In genomic region chr15:95805022-95805471, GRCm38 (mm10) we compare ENCODE assay signal across 10 mouse cellular contexts. TPM values are rescaled to one million over a fixed set of nuclear protein-coding genes. Genes with fewer than 3 reads are reported as not detected.
DNase-seq lines count a peak whose midpoint lies in the region; ATAC-seq and TF ChIP-seq lines count a peak whose summit lies in the region.
"Had no signal": no experiment of that assay in that cellular context is flagged by ENCODE, and none has a peak within 500 bp of the region (broad histone marks: within the 10 kb centered on the region; RNA-seq: fewer than 3 reads in every experiment).

No protein-coding gene starts in this region.

- peak; percentile 30 for DNase-seq in neural tube, embryonic 11.5 days (ENCODE audit: low spot score)
- DNase-seq in cerebellum, adult 11 months, result no peak
- no peak for DNase-seq in liver, postnatal 0 days
- no peak for DNase-seq in left cerebral cortex, postnatal 36 days (ENCODE audit: low spot score in 2 of 2)
- DNase-seq: cerebellum, adult 2 months; liver had no signal

- TF ChIP-seq CTCF in intestine, postnatal 0 days (IDR thresholded peaks at IDR 0.05; ENCODE audit: low read depth), result no peak
- no peak for TF ChIP-seq CTCF in liver, postnatal 0 days (IDR thresholded peaks at IDR 0.05; ENCODE audit: low read depth)

- 47% methylated on average over 5 of the region's 5 CpGs for WGBS in neural tube, embryonic 11.5 days
- 62% methylated on average over 5 of the region's 5 CpGs for WGBS in neural tube, embryonic 15.5 days
- 41% methylated on average over 5 of the region's 5 CpGs for WGBS in intestine, postnatal 0 days
- 61% methylated on average over 5 of the region's 5 CpGs for WGBS in stomach, embryonic 15.5 days
- 72% methylated on average over 5 of the region's 5 CpGs for WGBS in liver, postnatal 0 days (ENCODE audit: insufficient replicate concordance)

- no peaks in the 10 kb centered on the region for H3K27me3 ChIP-seq in neural tube, embryonic 11.5 days (ENCODE audit: control insufficient read depth, insufficient read depth, low read length)
- H3K27me3 ChIP-seq in neural tube, embryonic 15.5 days (replicated peaks), result no peaks in the 10 kb centered on the region
- H3K27me3 ChIP-seq in intestine, postnatal 0 days (replicated peaks; ENCODE audit: control insufficient read depth, insufficient read depth, low read length), result no peaks in the 10 kb centered on the region
- H3K27me3 ChIP-seq in stomach, embryonic 15.5 days (replicated peaks), result no peaks in the 10 kb centered on the region
- no peaks in the 10 kb centered on the region for H3K27me3 ChIP-seq in liver, postnatal 0 days (ENCODE audit: insufficient read depth, low read length)

- ATAC-seq in neural tube, embryonic 11.5 days (ENCODE audit: insufficient read depth, low FRiP score, low TSS enrichment), result no peak
- ATAC-seq in neural tube, embryonic 15.5 days (ENCODE audit: low FRiP score), result no peak
- ATAC-seq in intestine, postnatal 0 days, result peak; percentile 39; the same call in 1 of the 2 replicates
- no peak for ATAC-seq in stomach, embryonic 15.5 days (ENCODE audit: insufficient read depth, low FRiP score, low read depth)
- no peak for ATAC-seq in liver, postnatal 0 days

- H3K4me1 ChIP-seq in neural tube, embryonic 11.5 days (ENCODE audit: control insufficient read depth, insufficient read depth, low read length), result peaks cover 23% of the 10 kb centered on the region
- H3K4me1 ChIP-seq in neural tube, embryonic 15.5 days, result peaks cover 35% of the 10 kb centered on the region
- H3K4me1 ChIP-seq in brown adipose tissue, adult 24 weeks (ENCODE audit: control insufficient read depth, insufficient read depth, insufficient read length, low read length), result peaks cover 39% of the 10 kb centered on the region
- H3K4me1 ChIP-seq in intestine, postnatal 0 days (replicated peaks; ENCODE audit: control insufficient read depth, insufficient read depth, low read length), result peaks cover 21% of the 10 kb centered on the region; the same call in 1 of the 2 replicates
- peaks cover 26% of the 10 kb centered on the region for H3K4me1 ChIP-seq in stomach, embryonic 15.5 days
- peaks cover 21% of the 10 kb centered on the region for H3K4me1 ChIP-seq in liver, postnatal 0 days (ENCODE audit: insufficient read depth)

- TF ChIP-seq EP300 in liver, postnatal 0 days (IDR thresholded peaks at IDR 0.05; ENCODE audit: low read depth), result no peak

- H3K4me3 ChIP-seq in neural tube, embryonic 11.5 days (ENCODE audit: low read depth, low read length), result no peak overlapping the region
- H3K4me3 ChIP-seq in neural tube, embryonic 15.5 days (replicated peaks), result no peak overlapping the region
- no peak overlapping the region for H3K4me3 ChIP-seq in brown adipose tissue, adult 24 weeks (ENCODE audit: insufficient read depth, low read depth, low read length)
- H3K4me3 ChIP-seq in intestine, postnatal 0 days (ENCODE audit: low read depth, low read length), result no peak overlapping the region
- H3K4me3 ChIP-seq in stomach, embryonic 15.5 days (replicated peaks), result no peak overlapping the region
- H3K4me3 ChIP-seq in liver, postnatal 0 days (ENCODE audit: low read depth, low read length), result no peak overlapping the region

- H3K36me3 ChIP-seq in neural tube, embryonic 11.5 days (ENCODE audit: control insufficient read depth, insufficient read depth, low read length), result no peaks in the 10 kb centered on the region
- no peaks in the 10 kb centered on the region for H3K36me3 ChIP-seq in neural tube, embryonic 15.5 days
- 0 out of 2 replicates have a peak, but pooled peaks cover 7% of the 10 kb centered on the region for H3K36me3 ChIP-seq in intestine, postnatal 0 days (ENCODE audit: control insufficient read depth, insufficient read depth)
- no peaks in the 10 kb centered on the region for H3K36me3 ChIP-seq in stomach, embryonic 15.5 days
- no peaks in the 10 kb centered on the region for H3K36me3 ChIP-seq in liver, postnatal 0 days (replicated peaks; ENCODE audit: insufficient read depth, low read length)

- intact Hi-C loops in left cerebral cortex, postnatal 36 days (cut with DNase I), result no loop called here

- H3K9ac ChIP-seq in neural tube, embryonic 11.5 days (ENCODE audit: low read length), result no peak overlapping the region
- H3K9ac ChIP-seq in neural tube, embryonic 15.5 days (replicated peaks), result no peak overlapping the region
- H3K9ac ChIP-seq in intestine, postnatal 0 days (ENCODE audit: low read depth, low read length), result no peak overlapping the region
- H3K9ac ChIP-seq in stomach, embryonic 15.5 days, result no peak overlapping the region
- H3K9ac ChIP-seq in liver, postnatal 0 days (replicated peaks), result no peak overlapping the region

- H3K4me2 ChIP-seq in neural tube, embryonic 11.5 days (ENCODE audit: low read depth), result no peak overlapping the region
- H3K4me2 ChIP-seq in neural tube, embryonic 15.5 days, result no peak overlapping the region
- H3K4me2 ChIP-seq in intestine, postnatal 0 days (replicated peaks; ENCODE audit: low read depth), result no peak overlapping the region
- no peak overlapping the region for H3K4me2 ChIP-seq in stomach, embryonic 15.5 days
- no peak overlapping the region for H3K4me2 ChIP-seq in liver, postnatal 0 days (ENCODE audit: low read depth, low read length)

- H3K27ac ChIP-seq in neural tube, embryonic 11.5 days (ENCODE audit: low read depth, low read length), result no peak overlapping the region
- H3K27ac ChIP-seq in neural tube, embryonic 15.5 days (replicated peaks), result no peak overlapping the region
- peak overlapping the region; percentile 97 for H3K27ac ChIP-seq in brown adipose tissue, adult 24 weeks (replicated peaks; ENCODE audit: low read depth, low read length)
- peak overlapping the region; percentile 35; the same call in 1 of the 2 replicates for H3K27ac ChIP-seq in intestine, postnatal 0 days (ENCODE audit: low read depth, low read length)
- H3K27ac ChIP-seq in stomach, embryonic 15.5 days, result peak overlapping the region; percentile 42; the same call in 1 of the 2 replicates
- no peak overlapping the region for H3K27ac ChIP-seq in liver, postnatal 0 days (ENCODE audit: low read depth)

- H3K9me3 ChIP-seq in neural tube, embryonic 11.5 days (ENCODE audit: control insufficient read depth, low read length), result no peaks in the 10 kb centered on the region
- H3K9me3 ChIP-seq in neural tube, embryonic 15.5 days (replicated peaks), result no peaks in the 10 kb centered on the region
- H3K9me3 ChIP-seq in intestine, postnatal 0 days (ENCODE audit: control insufficient read depth), result no peaks in the 10 kb centered on the region
- H3K9me3 ChIP-seq in stomach, embryonic 15.5 days, result no peaks in the 10 kb centered on the region
- no peaks in the 10 kb centered on the region for H3K9me3 ChIP-seq in liver, postnatal 0 days (ENCODE audit: low read length)

RNA-seq across cellular contexts. Expression of gene Ano6, which starts 14.4 kb away (rescaled TPM):
- polyA plus RNA-seq in neural tube, embryonic 11.5 days (2014; fragmentation: Nextera tagmentation; extraction: Ambion mirVana), result 37.5 and 40.1 TPM in 2 replicates
- 27.0 and 32.5 TPM in 2 replicates for polyA plus RNA-seq in neural tube, embryonic 15.5 days (2015; fragmentation: Nextera tagmentation; extraction: Ambion mirVana)
- 14.3 and 21.1 TPM in 2 replicates for polyA plus RNA-seq in brown adipose tissue, adult 24 weeks (2012; ENCODE audit: insufficient read depth, insufficient read length, missing spikeins)
- 23.9 and 30.5 TPM in 2 replicates for polyA plus RNA-seq in intestine, postnatal 0 days (2015; fragmentation: Nextera tagmentation; extraction: Ambion mirVana)
- 37.8 and 43.3 TPM in 2 replicates for polyA plus RNA-seq in stomach, embryonic 15.5 days (2015; fragmentation: Nextera tagmentation; extraction: Ambion mirVana)
- polyA plus RNA-seq in liver, postnatal 0 days (2015; fragmentation: Nextera tagmentation; extraction: Ambion mirVana), result 6.0 and 6.9 TPM in 2 replicates
- 10 to 100 TPM; 17.9 to 22.9 TPM for total RNA-seq in left cerebral cortex, postnatal 36 days (2021)

Comparison
In these comparisons a context has a peak if more than half of its experiments do, and no peak if none do; other contexts are left out.
1. H3K27ac ChIP-seq: peak in brown adipose tissue, adult 24 weeks (single experiment), intestine, postnatal 0 days (single experiment) and stomach, embryonic 15.5 days (single experiment); none in neural tube, embryonic 11.5 days (single experiment), neural tube, embryonic 15.5 days (single experiment) and liver, postnatal 0 days (single experiment).